Mouse (Mus musculus): ENCODE measurements at regions not wholly inside any gene's neighbourhood (a gene's known extent, or its start where the extent isn't known, plus 50 kb on each side); places are given as distances from the start of the nearest gene placed in this dataset.

DNA sequence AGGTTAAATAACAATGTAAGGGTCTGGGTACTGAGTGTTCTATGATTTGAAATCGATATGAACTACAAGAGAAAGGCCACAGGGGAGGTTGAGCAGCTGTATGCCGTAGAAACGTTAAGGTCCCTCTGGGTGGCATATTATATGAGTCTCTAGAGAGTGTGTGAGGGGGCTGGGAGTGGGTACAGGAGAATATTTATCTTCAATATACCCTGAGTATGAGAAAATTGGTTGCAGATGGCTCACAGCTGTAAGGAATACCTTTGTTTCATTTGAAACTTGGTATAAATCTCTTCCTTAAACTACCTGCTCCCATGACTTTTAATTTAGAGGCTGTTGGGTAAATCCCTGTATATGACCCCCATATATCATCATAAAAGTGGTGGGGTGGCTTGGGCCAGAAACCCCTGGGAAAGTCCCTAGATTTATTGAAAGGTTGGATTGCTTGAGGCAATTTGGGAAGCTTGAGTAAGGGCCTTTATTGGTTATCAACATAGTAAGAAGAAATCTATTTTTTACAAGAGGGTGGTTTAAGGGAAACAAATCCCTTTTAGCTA, 128.7 kb upstream of the Prkg2 start:
- no peak for DNase-seq (ENCODE audit: low spot score)

DNA sequence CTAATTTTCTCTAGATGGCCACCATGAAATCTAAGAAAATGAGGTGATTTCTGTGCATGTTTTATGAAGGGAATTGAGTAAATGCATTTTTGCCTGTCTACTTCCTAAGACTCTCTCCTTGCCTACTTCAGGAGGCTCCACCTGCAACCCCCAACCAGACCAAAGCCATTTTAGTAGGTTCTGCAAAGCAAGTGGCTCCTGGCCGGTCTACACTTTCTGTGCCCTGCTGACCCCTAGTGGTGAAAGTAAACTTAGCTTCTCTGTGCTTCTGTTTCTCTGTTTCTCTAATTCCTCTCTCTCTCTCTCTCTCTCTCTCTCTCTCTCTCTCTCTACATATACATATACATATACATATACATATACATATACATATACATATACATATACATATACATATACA, 120.8 kb upstream of the Prkg2 start:
- DNase-seq (ENCODE audit: low spot score), result peak; percentile 8

DNA sequence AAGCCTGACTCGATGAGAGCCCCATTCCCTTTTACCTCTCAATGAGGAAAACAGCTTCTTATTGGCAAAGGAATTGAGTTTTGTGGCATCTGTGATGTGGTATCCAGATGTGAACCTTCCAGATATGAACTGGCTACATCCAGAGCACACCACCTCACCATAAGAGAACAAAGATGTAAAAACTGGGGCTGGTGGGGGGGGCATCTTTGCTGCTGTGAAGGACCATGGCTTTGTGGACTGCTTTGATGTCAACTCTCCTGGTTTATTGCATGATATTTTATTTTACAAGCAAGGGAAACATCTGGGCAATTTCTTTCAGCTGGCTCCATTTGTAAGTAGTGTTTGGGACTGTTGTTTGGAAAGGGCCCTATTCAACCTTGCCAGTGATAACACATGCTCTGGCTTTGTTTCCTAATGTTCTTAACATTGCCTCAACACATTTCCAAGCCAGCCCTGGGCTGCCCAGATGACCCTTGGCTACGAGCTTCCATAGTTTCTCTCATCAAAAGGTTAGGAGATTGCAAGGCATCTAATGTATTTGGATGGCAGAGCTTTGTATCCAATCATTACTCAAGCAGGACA, 116.2 kb upstream of the Prkg2 start:
- DNase-seq (ENCODE audit: low spot score), result no peak

GRCm38 (mm10) chr5:99152299-99152698, 115.1 kb upstream of the Prkg2 start:
- no peak for DNase-seq (ENCODE audit: low spot score)

DNA sequence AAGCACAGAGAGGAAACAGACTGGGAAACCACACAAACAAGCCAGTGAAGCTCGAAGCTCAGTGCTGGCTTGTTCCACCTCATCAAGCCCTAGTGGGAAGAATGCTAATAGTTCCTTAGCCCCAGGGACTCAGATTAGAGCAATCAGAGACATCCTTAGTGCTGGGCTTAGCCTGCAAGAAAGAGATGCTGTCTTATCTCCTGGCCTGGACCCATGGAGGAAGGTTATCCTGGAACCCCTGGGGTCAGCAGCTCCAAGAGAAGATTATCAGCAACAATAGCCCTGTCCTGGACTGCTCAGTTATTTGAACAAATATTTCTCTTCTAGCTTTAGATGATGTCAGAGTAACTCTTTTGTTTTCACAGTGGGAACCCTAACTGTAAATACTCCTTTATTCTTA, 112.8 kb upstream of the Prkg2 start:
- DNase-seq (ENCODE audit: low spot score), result no peak

DNA sequence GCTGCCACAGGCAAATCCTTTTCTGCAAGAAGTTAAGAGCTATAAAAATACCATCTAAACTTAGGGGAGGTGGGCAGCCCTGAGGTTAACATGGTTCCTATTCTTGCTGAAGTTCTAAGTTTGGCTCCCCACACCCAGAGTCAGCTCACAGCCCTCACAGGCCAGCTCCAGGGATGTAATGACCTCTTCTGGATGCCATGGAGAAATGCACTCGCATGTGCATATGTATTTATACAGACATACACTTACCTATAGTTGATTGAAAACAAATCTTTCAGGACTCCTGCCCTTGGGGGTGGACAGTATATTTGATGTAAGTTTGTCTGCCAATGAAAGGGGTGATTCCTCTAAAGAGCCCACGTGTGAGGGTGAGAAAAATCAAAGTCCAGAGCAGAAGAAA, 95.5 kb upstream of the Prkg2 start:
- DNase-seq (ENCODE audit: low spot score), result no peak

GRCm38 (mm10) chr5:99128628-99129027, 91.5 kb upstream of the Prkg2 start:
- DNase-seq (ENCODE audit: low spot score), result no peak

DNA sequence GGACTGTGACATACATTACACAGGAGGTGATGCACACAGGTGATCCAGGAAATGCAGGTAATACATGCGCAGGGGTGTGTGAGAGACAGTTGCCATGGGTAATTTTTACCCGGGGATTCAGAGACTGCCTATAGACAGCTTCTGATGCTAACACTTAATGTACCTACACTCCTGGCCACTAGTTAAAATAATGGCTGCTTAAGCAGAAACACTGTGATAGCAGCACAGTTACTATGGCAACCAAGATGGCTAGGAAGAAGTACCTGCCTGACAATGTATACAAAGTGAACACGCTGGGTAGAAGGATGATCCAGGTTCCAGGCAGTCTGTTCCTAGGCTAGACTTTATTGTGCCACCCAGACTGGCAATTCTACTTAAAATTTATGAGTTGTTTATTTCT, 88.3 kb upstream of the Prkg2 start:
- DNase-seq (ENCODE audit: low spot score), result no peak

GRCm38 (mm10) chr5:99111755-99112154, 74.6 kb upstream of the Prkg2 start:
- no peak for DNase-seq (ENCODE audit: low spot score)

DNA sequence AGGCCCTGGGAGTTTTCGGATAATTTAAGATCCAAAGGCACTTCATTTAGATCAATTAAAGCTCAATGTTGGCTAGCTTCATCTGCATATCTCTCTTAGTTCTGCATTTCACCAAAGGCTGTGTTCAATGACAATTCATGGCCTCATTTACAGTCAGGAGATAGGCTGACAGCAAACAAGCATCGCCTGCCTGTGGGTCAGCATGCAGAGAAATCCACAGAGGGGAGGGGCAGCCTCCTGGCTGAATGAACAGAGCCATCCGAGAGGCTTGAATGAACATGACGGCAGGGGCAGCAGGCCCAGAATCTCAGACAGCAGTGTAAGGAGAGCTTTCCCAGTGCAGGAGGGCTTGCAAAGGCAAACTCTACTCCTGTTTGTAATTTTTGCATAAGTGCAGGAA, 74.1 kb upstream of the Prkg2 start:
- no peak for DNase-seq (ENCODE audit: low spot score)

DNA sequence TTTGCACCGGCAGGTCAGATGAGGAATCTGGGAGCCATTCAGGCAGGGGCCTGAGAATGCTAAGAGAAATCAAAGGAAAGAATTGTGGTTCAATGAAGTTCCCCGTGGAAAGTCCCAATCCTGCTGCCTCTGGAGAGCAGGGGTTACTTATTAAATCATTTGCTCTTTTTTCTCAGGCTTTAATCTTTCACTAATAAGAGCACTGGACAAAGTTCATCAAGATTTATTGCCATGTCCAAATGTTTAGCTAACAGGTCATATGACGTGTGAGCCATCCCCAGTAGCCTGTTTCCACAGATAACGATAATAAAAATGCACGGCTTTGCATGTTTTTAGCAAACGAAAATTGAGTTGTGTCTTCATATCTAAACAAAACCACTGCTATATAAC, 62.6 kb upstream of the Prkg2 start:
- DNase-seq (ENCODE audit: low spot score), result no peak

GRCm38 (mm10) chr5:99099014-99099726, 62.0 kb upstream of the Prkg2 start:
- DNase-seq (ENCODE audit: low spot score), result no peak
